Mouse (Mus musculus) hindbrain, embryonic 13.5 days (tissue): ENCODE measurements around the gene Nktr. TPM values are rescaled to one million over a fixed set of nuclear protein-coding genes. Genes with fewer than 3 reads are reported as not detected.

Experiments
- ATAC-seq: fragments of 200-750 bp; cut with Nextera tagmentation; 2 replicates; pipeline ENCODE4 v1.8.0; 2017; ENCODE audit warnings: moderate TSS enrichment; ENCODE audit not compliant: low FRiP score
- H3K27ac ChIP-seq: fragments of 300-500 bp; sonication (generic); 2 replicates; pipeline ENCODE4 v1.5.1; 2015; ENCODE audit warnings: inconsistent platforms, mild to moderate bottlenecking, moderate library complexity
- H3K27me3 ChIP-seq: fragments of 300-500 bp; sonication (generic); 2 replicates; pipeline ENCODE4 v1.6.1; 2015; ENCODE audit warnings: mild to moderate bottlenecking, inconsistent platforms
- H3K36me3 ChIP-seq: fragments of 300-500 bp; sonication (generic); 2 replicates; pipeline ENCODE4 v1.6.1; 2015; ENCODE audit warnings: mild to moderate bottlenecking, inconsistent platforms
- H3K4me1 ChIP-seq: fragments of 300-500 bp; sonication (generic); replicated peaks from 2 replicates; pipeline ENCODE4 v1.6.1; 2015; ENCODE audit warnings: inconsistent platforms
- H3K4me2 ChIP-seq: fragments of 300-500 bp; sonication (generic); 2 replicates; pipeline ENCODE4 v1.6.1; 2015; ENCODE audit warnings: inconsistent platforms, mild to moderate bottlenecking, moderate library complexity
- H3K4me3 ChIP-seq: fragments of 300-500 bp; sonication (generic); 2 replicates; pipeline ENCODE4 v1.5.1; 2015; ENCODE audit warnings: mild to moderate bottlenecking, inconsistent platforms
- H3K9ac ChIP-seq: fragments of 300-500 bp; sonication (generic); 2 replicates; pipeline ENCODE4 v1.6.1; 2015; ENCODE audit warnings: mild to moderate bottlenecking, inconsistent platforms
- H3K9me3 ChIP-seq: fragments of 300-500 bp; sonication (generic); 2 replicates; pipeline ENCODE4 v1.6.1; 2016; ENCODE audit warnings: inconsistent platforms
- WGBS: fragments of 180-500 bp; shearing (Covaris S2); methylation state at CpG from one replicate; pipeline ENCODE4 v1.1.7; 2015; 5-methylcytosine and 5-hydroxymethylcytosine counted together
- polyA plus RNA-seq: library from polyadenylated mRNA; unstranded; fragments of >200 nt; fragmentation: Nextera tagmentation; extraction: Ambion mirVana; gene quantifications from 2 replicates; pipeline ENCODE4 v1.2.1, GENCODE M21; 2015

Nktr gene
- polyA plus RNA-seq, 1 experiment from 2014 or later: 67.4 TPM

DNA sequence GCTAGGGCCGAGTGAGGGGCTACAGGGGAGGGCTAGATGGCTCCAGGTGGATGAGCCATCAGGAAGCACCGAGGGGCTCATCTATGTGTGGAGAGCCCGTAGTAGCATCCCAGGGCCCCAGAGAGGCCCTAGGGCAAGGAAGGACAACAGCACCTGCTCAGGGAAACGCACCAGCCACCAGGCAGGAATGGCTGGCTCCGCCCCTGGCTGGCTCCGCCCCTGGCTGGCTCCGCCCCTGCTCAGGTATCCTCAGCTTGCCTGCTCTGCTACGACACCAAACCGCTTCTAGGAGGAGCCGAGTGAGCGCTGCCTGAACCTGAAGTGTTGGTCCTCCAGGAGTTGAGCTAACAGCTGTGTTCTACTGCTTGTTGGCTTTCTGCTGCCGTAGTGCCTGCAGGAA is 78.8 kb downstream of the Nktr start:
- WGBS: 24% methylated on average over 12 of the region's 12 CpGs
- no peaks in the 10 kb centered on the region for H3K36me3 ChIP-seq
- H3K4me3 ChIP-seq: no peak overlapping the region
- no peak for ATAC-seq
- no peak overlapping the region for H3K4me2 ChIP-seq
- peaks cover 7% of the 10 kb centered on the region; the same call in 1 of the 2 replicates for H3K27me3 ChIP-seq
- no peak overlapping the region for H3K9ac ChIP-seq
- H3K27ac ChIP-seq: no peak overlapping the region
- no peaks in the 10 kb centered on the region for H3K9me3 ChIP-seq
- peaks cover 24% of the 10 kb centered on the region for H3K4me1 ChIP-seq

GRCm38 (mm10) chr9:121798887-121799520 is 80.0 kb downstream of the Nktr start:
- Histone ChIP-seq H3K4me1 (peaks cover 24% of the 10 kb centered on the region), H3K27ac (no peak overlapping the region), H3K4me2 (no peak overlapping the region), H3K9me3 (no peaks in the 10 kb centered on the region), H3K4me3 (no peak overlapping the region), H3K27me3 (peaks cover 7% of the 10 kb centered on the region; the same call in 1 of the 2 replicates), H3K36me3 (no peaks in the 10 kb centered on the region), H3K9ac (peak overlapping the region; percentile 5; the same call in 1 of the 2 replicates)
- 37% methylated on average over 6 of the region's 6 CpGs for WGBS
- no peak for ATAC-seq

DNA sequence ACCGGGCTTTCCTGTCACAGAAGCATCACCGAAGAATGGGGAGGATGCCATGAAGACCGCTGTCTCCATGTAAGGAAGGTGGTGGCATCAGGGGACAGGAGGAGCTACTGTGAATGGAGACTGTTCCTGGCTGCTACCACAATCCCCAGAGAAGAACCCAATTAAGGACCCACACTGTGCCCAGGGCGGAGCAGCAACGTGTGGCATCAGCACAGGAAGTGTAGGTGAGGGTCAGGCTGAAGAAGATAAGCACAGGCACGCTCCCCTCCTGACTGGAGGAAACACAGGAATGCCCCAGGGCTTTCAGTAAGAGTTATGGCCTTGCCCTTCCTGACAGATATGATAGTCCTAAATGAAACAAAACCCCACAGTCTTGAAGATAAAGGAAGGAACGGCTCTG is 83.8 kb downstream of the Nktr start:
- 74% methylated on average over 7 of the region's 7 CpGs for WGBS
- Histone ChIP-seq H3K4me1 (peaks cover 17% of the 10 kb centered on the region), H3K4me2 (no peak overlapping the region), H3K9ac (no peak overlapping the region), H3K36me3 (no peaks in the 10 kb centered on the region), H3K27ac (0 out of 2 replicates have a peak overlapping the region, but pooled peaks have one; percentile 8), H3K27me3 (peaks cover under 1% of the 10 kb centered on the region; the same call in 1 of the 2 replicates), H3K4me3 (no peak overlapping the region), H3K9me3 (no peaks in the 10 kb centered on the region)
- no peak for ATAC-seq

Other genes with a start within 250 kb of the Nktr start
- 7.7 and 15.1 TPM in 2 replicates for gene Cck, start 223.5 kb upstream of the Nktr start, polyA plus RNA-seq
- 0.32 TPM in 1 of 2 replicates, not detected in the other for gene Lyzl4, start 77.1 kb upstream of the Nktr start, polyA plus RNA-seq
- gene Vipr1, start 76.5 kb upstream of the Nktr start, polyA plus RNA-seq: 0.51 and 0.54 TPM in 2 replicates
- 28.9 and 33.5 TPM in 2 replicates for gene Sec22c, start 13.7 kb upstream of the Nktr start, polyA plus RNA-seq
- gene Ss18l2, start 8.8 kb upstream of the Nktr start, polyA plus RNA-seq: 162 and 166 TPM in 2 replicates
- gene Zfp651, start 40.2 kb downstream of the Nktr start, polyA plus RNA-seq: 11.5 and 13.3 TPM in 2 replicates
- 1.2 and 1.3 TPM in 2 replicates for gene Klhl40, start 58.4 kb downstream of the Nktr start, polyA plus RNA-seq
- not detected in 2 replicates for gene Hhatl, start 73.3 kb downstream of the Nktr start, polyA plus RNA-seq
- gene Ccdc13, start 120.3 kb downstream of the Nktr start, polyA plus RNA-seq: 3.2 and 3.7 TPM in 2 replicates
- gene Higd1a, start 139.2 kb downstream of the Nktr start, polyA plus RNA-seq: 144 and 145 TPM in 2 replicates
- gene Ackr2, start 179.2 kb downstream of the Nktr start, polyA plus RNA-seq: 2.1 and 2.5 TPM in 2 replicates
- gene Cyp8b1, start 197.1 kb downstream of the Nktr start, polyA plus RNA-seq: not detected in 2 replicates
- 2.1 and 2.5 TPM in 2 replicates for gene Fam198a, start 231.8 kb downstream of the Nktr start, polyA plus RNA-seq